Mouse (Mus musculus) CD4-positive, CD25-positive, alpha-beta regulatory T cell, adult 2 months (primary cell): ENCODE results near the gene Mapk8ip2.

ENCODE experiments used
- DNase-seq: peaks from one replicate; pipeline ENCODE4 v3.0.0-alpha.2; 2012; ENCODE audit warnings: low read depth, low spot score

Mapk8ip2 gene

DNA sequence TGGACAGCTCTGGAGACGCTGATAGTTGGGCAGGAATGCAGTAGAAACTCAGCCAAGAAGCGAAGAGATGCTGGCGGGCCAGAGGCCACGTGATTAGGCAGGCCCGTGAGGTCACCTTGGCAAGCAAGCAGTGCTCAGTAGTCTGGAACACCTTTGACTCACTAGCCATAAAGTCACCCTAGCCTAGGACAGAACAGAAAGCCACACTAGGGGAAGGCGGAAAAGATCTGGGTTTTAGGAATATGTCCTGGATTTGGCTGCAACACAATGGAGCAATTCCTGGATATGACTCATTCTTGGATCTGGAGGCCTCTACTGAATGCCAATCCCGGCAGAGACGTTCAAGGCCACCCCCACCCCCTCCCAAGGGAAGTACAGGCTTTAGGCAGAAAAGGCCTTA, 26.9 kb downstream of the Mapk8ip2 start:
- no peak for DNase-seq

DNA sequence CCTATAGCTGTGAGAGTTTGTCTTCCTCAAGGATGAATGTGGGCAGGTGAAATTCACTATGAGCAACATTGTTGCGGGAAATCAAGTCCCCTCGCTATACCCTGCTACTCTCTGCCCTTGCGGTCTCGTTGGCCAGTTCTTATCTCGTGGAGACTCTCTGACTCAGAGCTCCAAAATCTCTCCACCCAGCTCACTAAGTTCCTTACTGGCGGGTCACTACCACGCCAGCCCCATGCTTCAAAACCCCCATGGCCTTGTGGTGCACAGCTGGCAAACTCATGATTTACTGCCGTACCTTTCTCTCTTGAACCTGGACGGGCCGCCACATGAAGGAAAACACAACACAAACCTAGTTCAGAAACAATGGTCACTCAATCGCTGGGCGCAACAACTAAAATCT, 34.5 kb downstream of the Mapk8ip2 start:
- no peak for DNase-seq

DNA sequence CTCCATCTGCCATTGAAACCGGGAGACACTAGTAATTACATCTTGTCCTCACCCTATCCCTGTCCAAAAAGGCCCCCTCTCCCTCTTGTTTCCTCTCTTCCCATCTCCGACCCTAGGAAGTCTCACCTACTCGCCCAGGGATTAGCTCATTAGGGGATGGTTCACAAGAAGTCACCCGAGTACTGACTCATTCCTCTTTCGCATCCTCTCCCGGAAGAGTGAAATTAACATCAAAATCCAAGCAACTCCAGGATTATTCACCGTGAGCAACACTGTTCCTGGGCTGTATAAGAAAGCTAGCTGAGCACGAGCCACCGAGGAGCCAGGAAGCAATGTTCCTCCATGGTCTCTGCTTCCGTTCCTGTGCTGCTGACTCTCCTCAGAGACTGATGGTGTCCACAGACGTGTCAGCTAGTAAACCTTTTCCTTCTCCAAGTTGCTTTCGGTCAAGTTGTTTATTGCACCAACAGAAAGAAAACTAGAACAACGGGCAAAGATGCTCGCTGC, 35.0 kb downstream of the Mapk8ip2 start:
- no peak for DNase-seq

DNA sequence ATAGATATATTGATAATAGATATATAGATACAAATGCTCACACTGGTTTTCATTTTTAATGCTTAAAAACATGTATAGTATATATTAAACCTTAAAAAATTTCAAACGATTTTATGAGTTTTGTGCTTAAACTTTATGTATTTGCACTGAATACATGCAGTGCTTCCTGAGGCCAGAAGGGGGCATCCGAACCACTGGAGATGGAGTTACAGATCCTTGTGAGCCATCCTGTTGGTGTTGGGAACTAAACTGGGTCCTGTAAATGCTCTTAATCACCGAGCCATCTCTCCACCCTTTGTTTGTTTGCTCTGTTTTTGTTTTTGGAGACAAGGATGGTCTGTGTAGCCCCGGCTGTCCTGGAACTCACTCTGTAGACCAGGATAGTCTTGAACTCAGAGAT, 41.3 kb downstream of the Mapk8ip2 start:
- peak; percentile 21 for DNase-seq

DNA sequence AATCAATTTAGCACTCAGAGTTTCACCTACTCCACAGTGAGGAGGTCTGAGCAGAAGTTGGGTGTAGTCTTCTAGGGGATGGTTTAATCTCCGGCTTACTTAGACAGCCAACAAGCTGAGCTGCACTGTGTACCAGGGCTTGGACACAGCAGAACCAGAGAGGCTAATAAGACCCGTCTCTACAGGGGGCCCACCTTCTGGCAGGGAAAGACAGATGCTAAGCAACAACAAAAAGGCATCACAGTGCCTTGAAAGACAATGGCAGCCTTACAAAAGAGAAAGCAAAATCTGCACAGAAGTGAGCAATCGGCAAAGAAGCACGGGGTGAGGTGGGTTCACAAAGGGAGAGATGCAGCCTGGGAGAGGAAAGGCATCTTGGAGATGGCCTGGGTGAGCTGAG, 42.4 kb downstream of the Mapk8ip2 start:
- DNase-seq: no peak

DNA sequence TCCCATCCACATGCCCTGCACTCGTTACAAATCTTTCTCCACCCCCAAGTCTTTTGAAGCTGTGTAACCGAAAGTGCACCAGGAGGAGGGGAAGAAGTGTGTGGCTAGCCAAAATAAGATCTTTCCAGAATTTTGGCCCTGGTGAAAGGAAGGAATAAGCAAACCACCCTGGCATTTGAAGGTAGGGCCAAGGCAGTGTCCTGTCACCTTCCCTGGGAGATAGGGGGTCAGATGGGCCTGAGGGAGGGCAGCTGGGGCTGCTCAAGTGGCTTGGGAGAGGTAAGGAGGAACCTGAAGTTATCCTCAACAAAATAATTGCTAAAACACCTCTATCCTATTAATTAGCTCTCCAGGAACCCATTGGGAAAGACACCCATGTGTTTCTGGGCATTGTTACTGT, 43.1 kb downstream of the Mapk8ip2 start:
- DNase-seq: no peak

DNA sequence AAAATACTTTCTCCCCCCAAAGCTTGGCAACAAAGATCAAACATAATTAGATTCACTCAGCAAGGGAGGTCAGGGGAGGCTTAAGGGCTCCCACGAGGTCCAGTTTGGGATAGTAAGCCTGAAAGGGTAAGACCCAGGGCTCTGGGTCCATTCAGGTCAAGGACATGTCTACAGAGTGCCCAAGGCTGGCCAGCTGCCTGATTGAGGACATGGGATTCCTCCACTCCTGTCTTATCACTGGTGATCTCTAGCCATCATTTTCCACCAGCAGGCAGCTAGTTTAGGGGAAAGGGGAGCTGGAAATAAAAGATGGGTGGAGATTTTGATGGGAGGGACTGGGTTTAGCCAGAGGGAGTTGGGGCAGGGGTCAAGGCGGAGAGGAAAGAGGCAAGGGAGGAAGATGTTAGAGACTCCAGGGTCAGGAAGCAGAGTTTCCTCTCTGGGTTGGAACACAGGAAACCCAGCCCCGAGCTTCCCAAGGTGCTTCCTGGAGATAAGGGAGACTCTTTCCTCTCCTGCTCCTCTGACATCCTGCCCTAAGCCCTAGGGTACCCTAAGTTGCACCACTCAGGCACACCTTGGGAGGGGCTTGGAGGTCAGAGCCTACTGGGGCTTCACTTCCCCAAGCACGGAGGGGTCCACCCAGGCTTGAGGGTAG, 43.8 kb downstream of the Mapk8ip2 start:
- no peak for DNase-seq

DNA sequence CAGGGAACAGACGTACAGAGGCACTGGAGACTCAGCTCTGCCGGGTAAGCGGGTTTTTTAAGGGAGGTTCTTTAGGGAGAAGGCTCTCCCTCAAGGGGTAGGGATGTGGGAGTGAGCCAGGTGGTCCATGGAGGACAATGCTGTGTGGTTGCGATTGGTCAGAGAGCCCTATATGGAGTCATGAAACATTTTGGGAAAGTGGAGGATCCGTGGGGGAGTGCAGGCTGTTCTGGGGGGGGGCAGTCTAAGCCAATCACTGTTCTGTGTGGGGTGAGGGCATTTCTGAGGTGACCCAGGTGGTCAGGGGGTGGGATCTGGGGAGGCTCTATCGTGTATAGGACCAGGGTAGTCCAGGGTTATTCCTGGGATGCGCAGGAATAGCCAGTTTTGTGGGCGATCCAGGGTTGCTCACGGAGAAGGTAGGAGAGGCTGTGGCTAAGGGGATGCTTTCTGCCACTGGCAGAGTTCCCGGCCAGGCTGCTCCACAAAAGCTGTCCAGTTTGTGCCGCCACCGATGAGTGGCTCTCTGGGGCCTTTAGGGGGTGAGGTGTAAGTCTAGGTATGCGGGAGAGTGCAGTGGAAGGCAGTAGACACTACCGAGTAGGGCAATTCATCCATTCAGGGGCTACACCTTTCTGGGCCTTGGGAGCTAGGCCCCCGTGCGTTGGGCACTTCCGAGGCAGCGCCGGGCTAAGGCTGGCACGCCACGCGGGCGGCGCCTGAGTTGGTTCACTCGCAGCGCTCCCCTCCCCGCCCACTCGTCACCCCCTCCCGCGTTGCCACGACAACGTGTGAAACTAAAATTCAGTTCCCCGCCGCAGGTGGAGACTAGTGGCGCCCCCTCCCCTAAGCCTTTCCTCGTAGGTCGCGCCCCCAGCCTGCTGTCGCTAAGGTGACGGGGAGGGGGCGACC, 44.6 kb downstream of the Mapk8ip2 start:
- peak; percentile 74 for DNase-seq

DNA sequence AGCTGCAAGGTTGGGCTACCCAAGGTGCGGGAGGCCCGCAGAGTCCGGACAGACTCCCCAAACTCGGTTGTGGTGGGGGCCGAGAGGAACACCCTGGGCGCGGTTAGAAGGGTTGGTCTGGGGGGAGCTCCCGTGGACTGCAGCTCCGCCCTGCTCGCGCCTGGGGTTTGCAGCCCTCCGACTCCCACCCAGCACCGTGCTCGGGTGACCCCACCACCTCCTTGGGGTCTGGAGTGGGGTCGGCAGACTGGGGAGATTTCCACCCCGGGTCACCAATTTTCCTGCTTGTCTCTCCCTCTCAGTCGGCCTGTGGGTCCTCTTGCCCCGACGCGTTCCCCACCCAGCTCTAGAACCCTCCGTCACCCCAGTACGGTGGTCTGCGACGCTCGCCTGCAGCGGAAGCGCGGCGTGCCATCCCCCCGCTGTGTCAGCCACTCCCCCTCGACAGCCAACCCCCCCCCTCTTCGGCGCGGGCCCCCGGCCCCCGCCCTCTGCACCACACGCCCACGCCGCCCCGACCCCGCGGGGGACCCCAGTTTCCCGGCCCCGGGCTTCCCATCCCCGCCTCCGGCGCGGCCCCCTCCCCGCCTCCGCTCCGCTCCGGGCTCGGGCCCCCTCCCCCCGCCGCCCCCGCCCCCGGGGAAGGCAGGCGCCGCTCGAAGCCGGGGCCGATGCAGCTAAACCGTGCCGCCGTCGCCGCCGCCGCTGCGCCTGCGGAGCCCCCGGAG, 45.4 kb downstream of the Mapk8ip2 start, which contains the start of gene Shank3:
Gene Shank3 (plus strand): TSS at position 663 of the 728 bp plus-strand sequence.
- peak; percentile 28 for DNase-seq

DNA sequence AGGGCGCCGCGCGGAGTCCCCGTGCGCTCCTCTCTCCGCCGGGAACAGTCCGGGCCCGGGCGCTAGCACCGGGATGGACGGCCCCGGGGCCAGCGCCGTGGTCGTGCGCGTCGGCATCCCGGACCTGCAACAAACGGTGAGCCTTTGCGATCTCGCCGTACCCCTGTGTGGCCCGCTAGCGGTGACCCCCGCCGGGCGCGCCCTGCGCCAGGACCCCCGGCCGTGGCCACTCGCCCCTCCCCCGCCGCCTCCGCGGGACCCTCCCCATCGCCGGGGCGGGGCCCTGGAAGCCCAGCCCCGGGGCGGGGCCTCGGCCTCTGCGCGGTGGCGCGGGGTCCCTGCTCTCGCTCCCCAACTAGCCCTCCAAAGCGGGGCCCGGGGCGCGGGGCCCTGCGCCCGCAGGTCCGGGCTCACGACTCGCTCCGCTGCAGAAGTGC, 46.1 kb downstream of the Mapk8ip2 start:
- DNase-seq: peak; percentile 20

DNA sequence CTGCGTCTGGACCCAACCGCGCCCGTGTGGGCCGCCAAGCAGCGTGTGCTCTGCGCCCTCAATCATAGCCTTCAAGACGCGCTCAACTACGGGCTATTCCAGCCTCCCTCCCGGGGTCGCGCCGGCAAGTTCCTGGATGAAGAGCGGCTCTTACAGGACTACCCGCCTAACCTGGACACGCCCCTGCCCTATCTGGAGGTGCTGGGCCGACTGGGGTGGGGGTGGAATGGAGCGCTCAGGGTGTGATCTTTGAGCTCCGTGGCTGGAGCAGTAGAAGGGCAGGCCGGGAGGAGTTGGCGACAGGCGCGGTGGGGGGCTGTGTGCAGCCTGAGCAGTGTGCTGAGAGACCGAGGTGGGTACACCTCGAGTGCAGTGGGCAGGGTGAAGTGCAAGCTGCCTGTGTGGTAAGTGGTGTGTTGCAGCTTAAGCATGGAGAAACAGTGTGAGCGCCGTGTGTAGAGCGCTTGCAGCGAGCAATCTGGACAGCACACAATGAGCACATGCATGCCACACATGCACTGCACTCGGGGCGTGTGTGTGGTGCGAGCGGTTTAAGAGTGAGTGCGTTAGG, 46.6 kb downstream of the Mapk8ip2 start:
- DNase-seq: no peak

DNA sequence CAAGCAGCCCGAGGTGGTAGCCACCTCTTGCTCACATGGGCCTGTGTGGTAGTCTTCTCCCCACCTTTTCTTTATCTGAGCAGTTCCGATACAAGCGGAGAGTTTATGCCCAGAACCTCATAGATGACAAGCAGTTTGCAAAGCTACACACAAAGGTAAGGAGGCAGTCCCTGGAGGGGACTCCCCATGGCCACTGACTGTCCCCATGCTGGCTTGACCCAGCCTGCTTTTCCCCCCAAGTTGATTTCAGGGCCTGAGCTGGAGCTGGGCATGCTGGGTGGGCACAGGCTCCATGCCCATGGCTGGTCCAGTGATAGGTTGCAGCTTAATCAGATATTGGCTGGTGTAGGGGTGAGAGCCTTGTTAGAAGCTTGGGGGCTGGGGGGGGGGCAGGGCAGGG, 47.6 kb downstream of the Mapk8ip2 start:
- no peak for DNase-seq

DNA sequence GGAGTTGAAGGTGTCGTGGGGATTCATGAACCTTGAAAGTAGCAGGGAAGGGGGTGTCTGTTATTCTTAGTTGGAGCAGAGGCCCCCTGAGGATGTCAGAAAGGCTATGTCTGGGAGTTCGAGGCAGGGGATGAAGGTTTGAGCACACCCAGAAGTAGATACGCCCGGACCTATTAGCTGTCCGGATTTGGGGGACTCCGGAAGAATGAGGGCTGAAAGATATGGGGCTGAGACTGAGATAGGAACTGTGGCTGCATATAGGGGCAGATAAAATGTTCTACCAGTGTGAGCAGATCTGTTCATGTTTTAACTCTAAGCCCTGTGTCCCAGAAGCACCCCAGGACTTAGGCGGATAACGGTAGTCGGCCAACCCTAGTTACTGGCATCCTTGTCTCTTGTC, 51.1 kb downstream of the Mapk8ip2 start:
- DNase-seq: no peak

DNA sequence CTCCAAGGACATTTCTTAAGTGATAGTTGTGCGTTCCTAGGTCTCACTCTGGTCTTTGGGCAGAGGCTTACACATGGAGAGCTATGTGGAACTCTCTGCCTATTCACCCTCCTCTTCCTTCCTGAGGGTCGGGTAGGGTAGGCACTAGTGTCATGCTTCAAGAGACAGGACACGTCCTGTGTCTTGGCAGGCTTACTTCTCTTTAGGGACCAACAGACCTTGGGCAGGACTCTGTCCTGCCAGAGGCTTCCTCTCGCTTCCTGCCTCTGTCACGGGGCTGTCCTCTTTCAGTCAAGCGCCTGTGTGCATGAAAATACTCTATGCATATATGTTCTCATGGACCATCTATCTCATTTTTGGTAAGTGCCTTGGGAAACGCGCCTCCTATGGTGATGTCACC, 54.0 kb downstream of the Mapk8ip2 start:
- DNase-seq: no peak

DNA sequence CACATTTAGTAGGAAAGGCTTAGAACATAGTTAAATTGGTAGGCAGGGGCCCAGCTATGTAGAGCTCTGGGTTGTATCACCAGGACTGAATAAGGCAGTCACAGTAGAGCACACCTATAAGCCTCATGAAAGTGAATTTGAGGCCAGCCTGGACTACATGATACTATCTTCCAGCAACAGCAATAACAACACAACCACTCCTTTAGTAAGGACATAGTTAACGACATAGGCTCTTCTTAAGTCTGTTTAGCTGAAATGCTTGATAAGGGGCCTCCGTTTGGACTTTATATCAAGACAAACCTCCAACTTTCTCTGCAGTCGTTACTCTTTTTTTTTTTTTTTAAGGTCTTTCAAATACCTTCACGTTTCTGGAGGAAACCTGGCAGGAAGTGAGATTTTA, 59.0 kb downstream of the Mapk8ip2 start:
- no peak for DNase-seq
